Mouse (Mus musculus) neural tube, embryonic 13.5 days (tissue): ENCODE data around the gene Erich3. TPM values are rescaled to one million over a fixed set of nuclear protein-coding genes. Genes with fewer than 3 reads are reported as not detected.

Experiments used
- ATAC-seq: fragments of 200-750 bp; cut with Nextera tagmentation; 2 replicates; pipeline ENCODE4 v1.8.0; 2017; ENCODE audit warnings: low read depth, mild to moderate bottlenecking, moderate TSS enrichment, moderate library complexity
- H3K27ac ChIP-seq: fragments of 300-500 bp; sonication (generic); replicated peaks from 2 replicates; pipeline ENCODE4 v1.5.1; 2015; ENCODE audit warnings: moderate library complexity, mild to moderate bottlenecking, inconsistent platforms
- H3K27me3 ChIP-seq: fragments of 300-500 bp; sonication (generic); 2 replicates; pipeline ENCODE4 v1.6.1; 2015; ENCODE audit warnings: mild to moderate bottlenecking, inconsistent platforms
- H3K36me3 ChIP-seq: fragments of 300-500 bp; sonication (generic); 2 replicates; pipeline ENCODE4 v1.6.1; 2015; ENCODE audit warnings: mild to moderate bottlenecking, inconsistent platforms
- H3K4me1 ChIP-seq: fragments of 300-500 bp; sonication (generic); replicated peaks from 2 replicates; pipeline ENCODE4 v1.6.1; 2015; ENCODE audit warnings: inconsistent platforms
- H3K4me2 ChIP-seq: fragments of 300-500 bp; sonication (generic); 2 replicates; pipeline ENCODE4 v1.6.1; 2015; ENCODE audit warnings: inconsistent platforms, mild to moderate bottlenecking, moderate library complexity
- H3K4me3 ChIP-seq: fragments of 300-500 bp; sonication (generic); 2 replicates; pipeline ENCODE4 v1.5.1; 2015; ENCODE audit warnings: mild to moderate bottlenecking, inconsistent platforms
- H3K9ac ChIP-seq: fragments of 300-500 bp; sonication (generic); 2 replicates; pipeline ENCODE4 v1.6.1; 2015; ENCODE audit warnings: moderate library complexity, mild to moderate bottlenecking, inconsistent platforms
- H3K9me3 ChIP-seq: fragments of 300-500 bp; sonication (generic); 2 replicates; pipeline ENCODE4 v1.6.1; 2016; ENCODE audit warnings: inconsistent platforms
- WGBS: fragments of 180-500 bp; shearing (Covaris S2); methylation state at CpG from one replicate; pipeline ENCODE4 v1.1.7; 2015; 5-methylcytosine and 5-hydroxymethylcytosine counted together
- polyA plus RNA-seq: library from polyadenylated mRNA; unstranded; fragments of >200 nt; fragmentation: Nextera tagmentation; extraction: Ambion mirVana; gene quantifications from 2 replicates; pipeline ENCODE4 v1.2.1, GENCODE M21; 2015

Gene Erich3
- polyA plus RNA-seq, 1 experiment from 2014 or later: 1.3 TPM

GRCm38 (mm10) chr3:154786354-154786753 is 122.7 kb downstream of the Erich3 start:
- no peaks in the 10 kb centered on the region for H3K9me3 ChIP-seq
- no peak for ATAC-seq
- no peaks in the 10 kb centered on the region for H3K27me3 ChIP-seq
- no peaks in the 10 kb centered on the region for H3K36me3 ChIP-seq
- no peak overlapping the region for H3K27ac ChIP-seq
- H3K9ac ChIP-seq: no peak overlapping the region
- no peaks in the 10 kb centered on the region; the same call in 1 of the 2 replicates for H3K4me1 ChIP-seq
- H3K4me3 ChIP-seq: no peak overlapping the region
- H3K4me2 ChIP-seq: no peak overlapping the region
- WGBS: 89% methylated on average over 9 of the region's 9 CpGs

GRCm38 (mm10) chr3:154787611-154788010 is 124.0 kb downstream of the Erich3 start:
- no peak overlapping the region for H3K27ac ChIP-seq
- H3K9ac ChIP-seq: no peak overlapping the region
- H3K9me3 ChIP-seq: no peaks in the 10 kb centered on the region
- H3K4me3 ChIP-seq: no peak overlapping the region
- no peaks in the 10 kb centered on the region; the same call in 1 of the 2 replicates for H3K4me1 ChIP-seq
- no peaks in the 10 kb centered on the region for H3K27me3 ChIP-seq
- ATAC-seq: no peak
- H3K36me3 ChIP-seq: no peaks in the 10 kb centered on the region
- H3K4me2 ChIP-seq: no peak overlapping the region
- WGBS: 71% methylated on average over 3 of the region's 3 CpGs

GRCm38 (mm10) chr3:154793571-154793970 is 129.9 kb downstream of the Erich3 start:
- no peak overlapping the region for H3K27ac ChIP-seq
- H3K4me1 ChIP-seq: no peaks in the 10 kb centered on the region
- H3K4me3 ChIP-seq: no peak overlapping the region
- no peak overlapping the region for H3K4me2 ChIP-seq
- no peak overlapping the region for H3K9ac ChIP-seq
- no peaks in the 10 kb centered on the region for H3K9me3 ChIP-seq
- H3K27me3 ChIP-seq: no peaks in the 10 kb centered on the region
- no peak for ATAC-seq
- H3K36me3 ChIP-seq: no peaks in the 10 kb centered on the region
- WGBS: 82% methylated on average over 4 of the region's 4 CpGs

GRCm38 (mm10) chr3:154798806-154799205 is 135.1 kb downstream of the Erich3 start:
- ATAC-seq: no peak
- no peaks in the 10 kb centered on the region for H3K9me3 ChIP-seq
- no peaks in the 10 kb centered on the region for H3K36me3 ChIP-seq
- no peak overlapping the region for H3K4me2 ChIP-seq
- WGBS: 83% methylated on average over 4 of the region's 4 CpGs
- no peak overlapping the region for H3K27ac ChIP-seq
- H3K9ac ChIP-seq: no peak overlapping the region
- H3K4me3 ChIP-seq: no peak overlapping the region
- H3K27me3 ChIP-seq: no peaks in the 10 kb centered on the region; the same call in 1 of the 2 replicates
- peaks cover 22% of the 10 kb centered on the region for H3K4me1 ChIP-seq

GRCm38 (mm10) chr3:154800454-154800853 is 136.8 kb downstream of the Erich3 start:
- no peaks in the 10 kb centered on the region for H3K36me3 ChIP-seq
- no peak overlapping the region for H3K4me3 ChIP-seq
- H3K27me3 ChIP-seq: no peaks in the 10 kb centered on the region; the same call in 1 of the 2 replicates
- WGBS: 24% methylated on average over 8 of the region's 8 CpGs
- peak; percentile 17; the same call in 1 of the 2 replicates for ATAC-seq
- peaks cover 22% of the 10 kb centered on the region for H3K4me1 ChIP-seq
- peak overlapping the region; percentile 27 for H3K4me2 ChIP-seq
- no peaks in the 10 kb centered on the region for H3K9me3 ChIP-seq
- H3K9ac ChIP-seq: no peak overlapping the region
- H3K27ac ChIP-seq: peak overlapping the region; percentile 70

- Histone ChIP-seq H3K9me3 (no peaks in the 10 kb centered on the region), H3K4me1 (peaks cover 23% of the 10 kb centered on the region), H3K27me3 (no peaks in the 10 kb centered on the region; the same call in 1 of the 2 replicates), H3K4me2 (peak overlapping the region; percentile 27), H3K9ac (no peak overlapping the region), H3K36me3 (no peaks in the 10 kb centered on the region), H3K27ac (peak overlapping the region; percentile 70), H3K4me3 (no peak overlapping the region)
- 32% methylated on average over 8 of the region's 8 CpGs for WGBS
- ATAC-seq: peak; percentile 66
These were observed 137.3 kb downstream of the Erich3 start for GRCm38 (mm10) chr3:154800888-154801429.

GRCm38 (mm10) chr3:154806626-154807025 is 143.0 kb downstream of the Erich3 start:
- 17% methylated on average over 7 of the region's 7 CpGs for WGBS
- no peaks in the 10 kb centered on the region for H3K9me3 ChIP-seq
- peaks cover 26% of the 10 kb centered on the region for H3K4me1 ChIP-seq
- no peaks in the 10 kb centered on the region for H3K36me3 ChIP-seq
- no peaks in the 10 kb centered on the region; the same call in 1 of the 2 replicates for H3K27me3 ChIP-seq
- peak; percentile 71 for ATAC-seq
- no peak overlapping the region for H3K4me2 ChIP-seq
- H3K4me3 ChIP-seq: no peak overlapping the region
- no peak overlapping the region for H3K9ac ChIP-seq
- peak overlapping the region; percentile 59 for H3K27ac ChIP-seq

GRCm38 (mm10) chr3:154810273-154810870 is 146.7 kb downstream of the Erich3 start:
- Histone ChIP-seq H3K36me3 (no peaks in the 10 kb centered on the region), H3K4me3 (no peak overlapping the region), H3K4me2 (no peak overlapping the region), H3K27ac (no peak overlapping the region), H3K9ac (no peak overlapping the region), H3K9me3 (no peaks in the 10 kb centered on the region), H3K27me3 (no peaks in the 10 kb centered on the region), H3K4me1 (peaks cover 24% of the 10 kb centered on the region)
- WGBS: 62% methylated on average over 7 of the region's 7 CpGs
- no peak for ATAC-seq

- H3K27ac ChIP-seq: 0 out of 2 replicates have a peak overlapping the region, but pooled peaks have one; percentile 13
- peak overlapping the region; percentile 9; the same call in 1 of the 2 replicates for H3K9ac ChIP-seq
- no peaks in the 10 kb centered on the region for H3K9me3 ChIP-seq
- no peak overlapping the region for H3K4me2 ChIP-seq
- no peaks in the 10 kb centered on the region for H3K36me3 ChIP-seq
- H3K27me3 ChIP-seq: no peaks in the 10 kb centered on the region
- H3K4me3 ChIP-seq: no peak overlapping the region
- WGBS: 34% methylated on average over 9 of the region's 9 CpGs
- no peak for ATAC-seq
- H3K4me1 ChIP-seq: peaks cover 27% of the 10 kb centered on the region
These were observed 147.6 kb downstream of the Erich3 start for GRCm38 (mm10) chr3:154811281-154811680.

- no peak overlapping the region for H3K27ac ChIP-seq
These were observed 148.2 kb downstream of the Erich3 start for GRCm38 (mm10) chr3:154811833-154812232.

GRCm38 (mm10) chr3:154812893-154813292 is 149.2 kb downstream of the Erich3 start:
- Histone ChIP-seq H3K9ac (no peak overlapping the region), H3K27me3 (no peaks in the 10 kb centered on the region), H3K4me1 (peaks cover 26% of the 10 kb centered on the region), H3K4me2 (no peak overlapping the region), H3K27ac (no peak overlapping the region), H3K36me3 (no peaks in the 10 kb centered on the region), H3K9me3 (no peaks in the 10 kb centered on the region), H3K4me3 (no peak overlapping the region)
- 71% methylated on average over 1 of the region's 1 CpGs for WGBS
- ATAC-seq: no peak

More at GRCm38 (mm10) chr3:154811833-154812232, 148.2 kb downstream of the Erich3 start:
- Histone ChIP-seq H3K4me1 (peaks cover 27% of the 10 kb centered on the region), H3K9me3 (no peaks in the 10 kb centered on the region), H3K36me3 (no peaks in the 10 kb centered on the region), H3K9ac (no peak overlapping the region), H3K4me2 (no peak overlapping the region), H3K27me3 (no peaks in the 10 kb centered on the region), H3K4me3 (no peak overlapping the region)
- no peak for ATAC-seq
- WGBS: 76% methylated on average over 9 of the region's 9 CpGs

GRCm38 (mm10) chr3:154815606-154816005 is 151.9 kb downstream of the Erich3 start:
- H3K4me2 ChIP-seq: no peak overlapping the region
- no peak overlapping the region for H3K4me3 ChIP-seq
- 30% methylated on average over 2 of the region's 2 CpGs for WGBS
- H3K9me3 ChIP-seq: no peaks in the 10 kb centered on the region
- H3K36me3 ChIP-seq: no peaks in the 10 kb centered on the region
- no peak overlapping the region for H3K27ac ChIP-seq
- peaks cover 21% of the 10 kb centered on the region for H3K4me1 ChIP-seq
- H3K9ac ChIP-seq: no peak overlapping the region
- no peaks in the 10 kb centered on the region for H3K27me3 ChIP-seq
- ATAC-seq: no peak
